Mouse (Mus musculus): ENCODE data around the gene Zfp11. TPM values are rescaled to one million over a fixed set of nuclear protein-coding genes. Genes with fewer than 3 reads are reported as not detected.

The Zfp11 gene
- polyA plus RNA-seq (2017; shearing (Covaris generic)): 4.6 TPM

DNA sequence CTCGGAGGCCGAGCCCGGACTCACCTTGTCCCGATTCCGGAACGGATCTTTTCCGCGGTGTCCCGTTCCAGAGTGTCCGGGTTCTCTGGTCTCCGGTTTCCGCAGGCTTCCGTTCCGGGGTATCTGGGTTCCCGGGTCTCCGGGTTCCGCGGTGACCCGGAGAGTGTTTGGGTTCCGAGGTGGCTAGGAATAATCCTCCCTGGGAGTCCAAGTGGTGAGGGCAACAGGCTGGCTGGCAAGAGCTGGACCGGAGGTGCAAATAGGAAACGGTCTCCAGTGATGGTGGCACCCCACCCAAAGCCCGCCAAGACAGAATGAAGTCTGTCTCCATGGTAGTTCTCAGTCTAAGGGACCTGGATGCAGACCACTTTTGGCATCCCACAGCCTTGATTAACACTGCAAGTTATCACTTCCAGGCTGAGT lies at the start of gene Zfp11:
Gene Zfp11, minus strand, starts transcription at position 64 of the 423 bp plus-strand sequence.

DNA sequence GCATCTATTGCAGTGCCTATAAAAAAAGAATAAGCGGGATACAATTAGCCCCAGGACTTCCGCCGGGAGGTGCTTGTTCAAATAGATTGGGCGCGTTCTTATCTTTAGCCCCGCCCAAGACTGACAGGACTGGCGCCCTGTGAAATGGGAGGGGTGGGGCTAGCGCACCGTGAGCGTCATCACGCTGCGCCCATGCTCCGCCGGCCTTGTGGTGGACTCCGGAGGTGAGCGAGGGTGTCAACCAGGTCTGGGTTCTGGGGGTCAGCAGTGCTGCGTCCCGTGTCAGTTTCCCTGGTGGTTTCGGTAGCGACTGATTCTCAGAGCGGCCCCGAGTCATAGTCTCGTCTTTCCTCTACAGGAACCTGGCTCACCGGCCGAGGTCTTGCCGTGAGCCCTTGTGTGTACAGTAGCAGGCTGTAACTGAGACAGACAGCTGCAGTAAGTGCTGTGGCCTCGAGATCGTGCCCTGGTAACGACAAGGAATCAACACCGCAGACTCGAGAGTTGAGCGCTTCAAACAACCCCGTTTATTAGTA lies 45.5 kb upstream of the Zfp11 start, which contains the start of gene Mrps17:
Gene Mrps17, plus strand, starts transcription at position 172 of the 536 bp plus-strand sequence.

DNA sequence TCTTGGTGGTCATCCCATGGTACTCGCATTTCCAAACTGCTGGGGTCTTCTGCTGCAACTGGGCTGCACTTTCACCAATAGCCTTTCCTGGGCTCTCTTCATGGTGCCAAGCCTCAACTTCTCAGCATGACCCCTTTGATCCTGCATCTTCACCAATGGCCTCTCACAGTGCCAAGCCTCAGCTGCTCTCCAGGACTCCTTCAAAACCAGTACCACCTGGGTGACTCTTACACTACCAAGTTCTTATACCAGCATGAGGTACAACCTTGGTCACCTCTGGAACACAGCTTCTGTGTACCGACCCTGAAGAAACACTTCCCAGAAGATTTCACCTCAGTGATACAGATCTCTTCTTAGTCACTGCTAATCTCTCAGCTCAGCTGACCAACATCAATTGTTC lies 38.5 kb upstream of the Zfp11 start, which contains the start of gene Sept14:
Gene Sept14, minus strand, starts transcription at position 101 of the 400 bp plus-strand sequence.

Other genes starting within 250 kb of the Zfp11 start
- gene Sfswap, start 168.9 kb downstream of the Zfp11 start, polyA plus RNA-seq (2017; shearing (Covaris generic)): 38.5 TPM
- 0.07 TPM for gene Mmp17, start 85.9 kb downstream of the Zfp11 start, polyA plus RNA-seq (2017; shearing (Covaris generic))
- gene Sept14, start 38.4 kb upstream of the Zfp11 start, polyA plus RNA-seq (2017; shearing (Covaris generic)): not detected
- 127 TPM for gene Mrps17, start 45.4 kb upstream of the Zfp11 start, polyA plus RNA-seq (2017; shearing (Covaris generic))
- 33.3 TPM for gene Nipsnap2, start 55.0 kb upstream of the Zfp11 start, polyA plus RNA-seq (2017; shearing (Covaris generic))
- 74.7 TPM for gene Psph, start 117.3 kb upstream of the Zfp11 start, polyA plus RNA-seq (2017; shearing (Covaris generic))
- 34.6 TPM for gene Sumf2, start 176.9 kb upstream of the Zfp11 start, polyA plus RNA-seq (2017; shearing (Covaris generic))
- 362 TPM for gene Chchd2, start 217.4 kb upstream of the Zfp11 start, polyA plus RNA-seq (2017; shearing (Covaris generic))
- gene Zbed5, start 225.6 kb upstream of the Zfp11 start, polyA plus RNA-seq (2017; shearing (Covaris generic)): 1.3 TPM
- gene Phkg1, start 228.4 kb upstream of the Zfp11 start, polyA plus RNA-seq (2017; shearing (Covaris generic)): 0.33 TPM
- gene Nupr1l, start 238.4 kb upstream of the Zfp11 start, polyA plus RNA-seq (2017; shearing (Covaris generic)): not detected

Data from CD4-positive, CD25-positive, alpha-beta regulatory T cell, adult 9 weeks (primary cell).